Mouse (Mus musculus): ENCODE measurements at regions not wholly inside any gene's neighbourhood (a gene's known extent, or its start where the extent isn't known, plus 50 kb on each side); places are given as distances from the start of the nearest gene placed in this dataset.

DNA sequence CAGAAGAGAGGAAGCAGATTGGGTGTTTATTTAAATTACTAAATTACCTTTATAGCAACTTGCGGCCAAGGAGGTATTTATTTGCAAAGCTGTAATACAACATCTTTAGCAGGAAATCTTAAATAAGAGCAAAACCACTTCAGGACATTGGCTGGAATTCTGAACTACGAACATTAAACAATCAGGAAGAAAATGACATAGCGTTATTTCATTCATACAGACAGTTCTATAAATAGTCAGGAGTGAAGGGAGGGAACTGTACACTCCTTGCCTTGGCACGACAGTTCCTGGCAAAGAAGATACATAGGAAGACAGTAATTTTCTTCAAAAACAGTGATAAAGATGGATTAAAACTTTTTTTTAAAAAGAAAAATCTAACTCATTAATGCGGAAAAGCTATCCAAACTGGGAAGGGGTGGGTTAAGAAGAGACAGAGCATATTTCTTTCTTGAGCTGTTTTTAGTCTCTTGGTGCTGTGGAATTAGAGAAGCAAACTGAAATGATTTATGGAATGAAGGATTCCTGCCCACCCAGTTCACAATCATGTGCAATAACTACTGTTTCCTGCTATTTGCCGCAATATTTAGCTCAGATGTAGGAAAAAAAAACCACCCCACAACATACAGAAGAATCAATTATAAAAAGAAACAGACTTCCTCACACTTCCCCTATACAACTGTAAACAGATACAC is 147.9 kb downstream of the Mbl2 start:
- TF ChIP-seq CTCF (IDR thresholded peaks at IDR 0.05), result no peak
- TF ChIP-seq EP300 (IDR thresholded peaks at IDR 0.05), result no peak

Measured in lung, postnatal 0 days (tissue).